Mouse (Mus musculus) midbrain, embryonic 12.5 days (tissue): ENCODE measurements around the gene Gm13287. TPM values are rescaled to one million over a fixed set of nuclear protein-coding genes. Genes with fewer than 3 reads are reported as not detected.
"Not testable (repeated sequence)": the region's sequence is repeated elsewhere in the genome, so short reads cannot be mapped to it uniquely, and the experiment has no call there.

Experiments
- ATAC-seq: fragments of 200-750 bp; cut with Nextera tagmentation; 2 replicates; pipeline ENCODE4 v1.8.0; 2017; ENCODE audit warnings: low read depth, moderate TSS enrichment, moderate library complexity; ENCODE audit not compliant: low FRiP score
- H3K27ac ChIP-seq: fragments of 300-500 bp; sonication (generic); replicated peaks from 2 replicates; pipeline ENCODE4 v1.5.1; 2016; ENCODE audit warnings: mild to moderate bottlenecking
- H3K27me3 ChIP-seq: fragments of 300-500 bp; sonication (generic); 2 replicates; pipeline ENCODE4 v1.6.1; 2016; ENCODE audit warnings: mild to moderate bottlenecking
- H3K36me3 ChIP-seq: fragments of 300-500 bp; sonication (generic); 2 replicates; pipeline ENCODE4 v1.6.1; 2016
- H3K4me1 ChIP-seq: fragments of 300-500 bp; sonication (generic); 2 replicates; pipeline ENCODE4 v1.6.1; 2016
- H3K4me2 ChIP-seq: fragments of 300-500 bp; sonication (generic); replicated peaks from 2 replicates; pipeline ENCODE4 v1.6.1; 2016; ENCODE audit warnings: mild to moderate bottlenecking, moderate library complexity
- H3K4me3 ChIP-seq: fragments of 300-500 bp; sonication (generic); 2 replicates; pipeline ENCODE4 v1.5.1; 2016; ENCODE audit warnings: mild to moderate bottlenecking
- H3K9ac ChIP-seq: fragments of 300-500 bp; sonication (generic); replicated peaks from 2 replicates; pipeline ENCODE4 v1.6.1; 2016; ENCODE audit warnings: mild to moderate bottlenecking, moderate library complexity
- H3K9me3 ChIP-seq: fragments of 300-500 bp; sonication (generic); 2 replicates; pipeline ENCODE4 v1.6.1; 2016; ENCODE audit warnings: mild to moderate bottlenecking
- WGBS: fragments of 180-500 bp; shearing (Covaris S2); methylation state at CpG from one replicate; pipeline ENCODE4 v1.1.7; 2016; 5-methylcytosine and 5-hydroxymethylcytosine counted together
- polyA plus RNA-seq: library from polyadenylated mRNA; unstranded; fragments of >200 nt; fragmentation: Nextera tagmentation; extraction: Ambion mirVana; gene quantifications from 2 replicates; pipeline ENCODE4 v1.2.1, GENCODE M21; 2016

Gene Gm13287
- not detected in 2 replicates for polyA plus RNA-seq

- no CpG with 5 or more reads among the region's 29 CpGs for WGBS
- not testable (repeated sequence) for H3K27me3 ChIP-seq, H3K27ac ChIP-seq, ATAC-seq, H3K36me3 ChIP-seq, H3K4me2 ChIP-seq, H3K4me3 ChIP-seq, H3K9ac ChIP-seq, H3K9me3 ChIP-seq, H3K4me1 ChIP-seq
These were observed at the start of gene Gm13287 for GRCm38 (mm10) chr4:88802954-88803353. TSS of gene Gm13287 (plus strand) at chr4:88803254.

GRCm38 (mm10) chr4:88754818-88755340 lies 48.2 kb upstream of the Gm13287 start, which contains the start of gene Gm13271:
TSS of gene Gm13271 (plus strand) at chr4:88754868.
- H3K27ac ChIP-seq, H3K36me3 ChIP-seq, H3K27me3 ChIP-seq: not testable (repeated sequence)

GRCm38 (mm10) chr4:88756581-88757513 lies 46.2 kb upstream of the Gm13287 start:
- Histone ChIP-seq H3K4me2 (peak overlapping the region; percentile 76), H3K9ac (peak overlapping the region; percentile 67), H3K4me3 (peak overlapping the region; percentile 49), H3K27ac (peak overlapping the region; percentile 74)
- H3K36me3 ChIP-seq, H3K27me3 ChIP-seq, ATAC-seq, H3K9me3 ChIP-seq, H3K4me1 ChIP-seq: not testable (repeated sequence)
- WGBS: 12% methylated on average over 29 of the region's 31 CpGs

More at GRCm38 (mm10) chr4:88754818-88755340, 48.2 kb upstream of the Gm13287 start, which contains the start of gene Gm13271:
- not testable (repeated sequence) for H3K9me3 ChIP-seq, ATAC-seq, H3K4me3 ChIP-seq, H3K9ac ChIP-seq, H3K4me2 ChIP-seq, H3K4me1 ChIP-seq
- WGBS: 65% methylated on average over 15 of the region's 15 CpGs

- Histone ChIP-seq H3K27ac (peak overlapping the region; percentile 74), H3K4me3 (peak overlapping the region; percentile 49), H3K9ac (peak overlapping the region; percentile 67), H3K4me2 (peak overlapping the region; percentile 76)
- peak; percentile 100 for ATAC-seq
- H3K36me3 ChIP-seq, H3K4me1 ChIP-seq, H3K27me3 ChIP-seq, H3K9me3 ChIP-seq: not testable (repeated sequence)
- WGBS: under 1% methylated on average over 21 of the region's 21 CpGs
These were observed 45.4 kb upstream of the Gm13287 start for GRCm38 (mm10) chr4:88757628-88758031.

- H3K36me3 ChIP-seq, ATAC-seq, H3K9me3 ChIP-seq, H3K9ac ChIP-seq, H3K27ac ChIP-seq, H3K4me1 ChIP-seq, H3K27me3 ChIP-seq, H3K4me3 ChIP-seq, H3K4me2 ChIP-seq: not testable (repeated sequence)
- 89% methylated on average over 9 of the region's 9 CpGs for WGBS
These were observed 44.3 kb upstream of the Gm13287 start for GRCm38 (mm10) chr4:88758751-88759150.

- not testable (repeated sequence) for H3K9ac ChIP-seq
- 20% methylated on average over 11 of the region's 14 CpGs for WGBS
These were observed 43.3 kb upstream of the Gm13287 start, which contains the start of gene Gm13283 for GRCm38 (mm10) chr4:88759610-88760268. TSS of gene Gm13283 (plus strand) at chr4:88760119.

GRCm38 (mm10) chr4:88760431-88760830 lies 42.6 kb upstream of the Gm13287 start:
- peak overlapping the region; percentile 50 for H3K4me2 ChIP-seq
- H3K36me3 ChIP-seq, ATAC-seq, H3K27ac ChIP-seq, H3K9ac ChIP-seq, H3K9me3 ChIP-seq, H3K27me3 ChIP-seq, H3K4me1 ChIP-seq: not testable (repeated sequence)
- peak overlapping the region; percentile 32 for H3K4me3 ChIP-seq
- 0% methylated on average over 26 of the region's 28 CpGs for WGBS

More at GRCm38 (mm10) chr4:88759610-88760268, 43.3 kb upstream of the Gm13287 start, which contains the start of gene Gm13283:
- not testable (repeated sequence) for H3K4me1 ChIP-seq, H3K36me3 ChIP-seq, H3K27me3 ChIP-seq, ATAC-seq, H3K27ac ChIP-seq, H3K9me3 ChIP-seq
- H3K4me3 ChIP-seq: peak within 1 kb of the TSS; percentile 32
- peak within 1 kb of the TSS; percentile 50 for H3K4me2 ChIP-seq

- H3K9ac ChIP-seq, ATAC-seq, H3K9me3 ChIP-seq, H3K27me3 ChIP-seq, H3K4me2 ChIP-seq, H3K36me3 ChIP-seq, H3K27ac ChIP-seq, H3K4me3 ChIP-seq, H3K4me1 ChIP-seq: not testable (repeated sequence)
- WGBS: 72% methylated on average over 6 of the region's 8 CpGs
These were observed 41.3 kb upstream of the Gm13287 start for GRCm38 (mm10) chr4:88761776-88762175.

- 58% methylated on average over 9 of the region's 9 CpGs for WGBS
- H3K36me3 ChIP-seq, H3K9me3 ChIP-seq, H3K4me2 ChIP-seq, H3K27me3 ChIP-seq, H3K4me3 ChIP-seq, H3K9ac ChIP-seq, ATAC-seq, H3K27ac ChIP-seq, H3K4me1 ChIP-seq: not testable (repeated sequence)
These were observed 40.7 kb upstream of the Gm13287 start for GRCm38 (mm10) chr4:88762341-88762740.

GRCm38 (mm10) chr4:88763384-88764018 lies 39.6 kb upstream of the Gm13287 start:
- peak overlapping the region; percentile 52 for H3K4me2 ChIP-seq
- not testable (repeated sequence) for ATAC-seq, H3K27me3 ChIP-seq, H3K9me3 ChIP-seq, H3K9ac ChIP-seq, H3K27ac ChIP-seq, H3K4me1 ChIP-seq, H3K36me3 ChIP-seq
- peak overlapping the region; percentile 33 for H3K4me3 ChIP-seq
- 3% methylated on average over 31 of the region's 42 CpGs for whole genome bisulfite sequencing

- H3K4me1 ChIP-seq, H3K9ac ChIP-seq, H3K4me2 ChIP-seq, H3K27me3 ChIP-seq, H3K27ac ChIP-seq, H3K4me3 ChIP-seq, ATAC-seq, H3K36me3 ChIP-seq, H3K9me3 ChIP-seq: not testable (repeated sequence)
- no CpG with 5 or more reads among the region's 32 CpGs for WGBS
These were observed 29.5 kb upstream of the Gm13287 start, which contains the start of gene Gm13290 for GRCm38 (mm10) chr4:88773534-88773933. TSS of gene Gm13290 (plus strand) at chr4:88773834.
